Mouse (Mus musculus) embryonic facial prominence, embryonic 11.5 days (tissue): ENCODE results near the gene Txndc15. TPM values are rescaled to one million over a fixed set of nuclear protein-coding genes. Genes with fewer than 3 reads are reported as not detected.

Source experiments
- ATAC-seq: fragments of 200-750 bp; cut with Nextera tagmentation; replicated peaks from 2 replicates; pipeline ENCODE4 v1.8.0; 2017; ENCODE audit warnings: low read depth; ENCODE audit not compliant: insufficient number of reproducible peaks, low FRiP score, low TSS enrichment
- DNase-seq: peaks from one replicate; pipeline ENCODE4 v3.0.0-alpha.2; 2015; ENCODE audit warnings: low spot score
- H3K27ac ChIP-seq: fragments of 300-500 bp; sonication (generic); replicated peaks from 2 replicates; pipeline ENCODE4 v1.5.1; 2014; ENCODE audit warnings: mild to moderate bottlenecking, low read depth, low read length, control low read depth
- H3K27me3 ChIP-seq: fragments of 300-500 bp; sonication (generic); 2 replicates; pipeline ENCODE4 v1.6.1; 2014; ENCODE audit warnings: mild to moderate bottlenecking, low read length, moderate library complexity, mixed read lengths; ENCODE audit not compliant: control insufficient read depth, insufficient read depth
- H3K36me3 ChIP-seq: fragments of 300-500 bp; sonication (generic); replicated peaks from 2 replicates; pipeline ENCODE4 v1.6.1; 2014; ENCODE audit warnings: low read depth, mild to moderate bottlenecking, low read length, moderate library complexity, mixed read lengths; ENCODE audit not compliant: control insufficient read depth, insufficient read depth
- H3K4me1 ChIP-seq: fragments of 300-500 bp; sonication (generic); 2 replicates; pipeline ENCODE4 v1.6.1; 2014; ENCODE audit warnings: low read length, mixed read lengths; ENCODE audit not compliant: control insufficient read depth, insufficient read depth
- H3K4me2 ChIP-seq: fragments of 300-500 bp; sonication (generic); 2 replicates; pipeline ENCODE4 v1.6.1; 2014; ENCODE audit warnings: low read depth, mild to moderate bottlenecking, control low read depth, low read length, moderate library complexity
- H3K4me3 ChIP-seq: fragments of 300-500 bp; sonication (generic); 2 replicates; pipeline ENCODE4 v1.5.1; 2014; ENCODE audit warnings: low read depth, low read length, control low read depth
- H3K9ac ChIP-seq: fragments of 300-500 bp; sonication (generic); replicated peaks from 2 replicates; pipeline ENCODE4 v1.6.1; 2014; ENCODE audit warnings: mild to moderate bottlenecking, control low read depth, low read length
- H3K9me3 ChIP-seq: fragments of 300-500 bp; sonication (generic); replicated peaks from 2 replicates; pipeline ENCODE4 v1.6.1; 2016; ENCODE audit warnings: mild to moderate bottlenecking, low read length, inconsistent platforms, mixed read lengths; ENCODE audit not compliant: control insufficient read depth
- WGBS: fragments of 180-500 bp; shearing (Covaris S2); extraction: QIAGEN DNeasy Blood & Tissue Kit; methylation state at CpG from one replicate; pipeline ENCODE4 v1.1.7; 2014; 5-methylcytosine and 5-hydroxymethylcytosine counted together
- polyA plus RNA-seq: library from polyadenylated mRNA; unstranded; fragments of >200 nt; fragmentation: Nextera tagmentation; extraction: Ambion mirVana; gene quantifications from 2 replicates; pipeline ENCODE4 v1.2.1, GENCODE M21; 2014

Gene Txndc15
- polyA plus RNA-seq, 1 experiment from 2014 or later: 97.6 TPM

- Histone ChIP-seq H3K27ac (no peak overlapping the region), H3K9me3 (no peaks in the 10 kb centered on the region), H3K27me3 (no peaks in the 10 kb centered on the region), H3K36me3 (peaks cover 6% of the 10 kb centered on the region), H3K9ac (no peak overlapping the region), H3K4me1 (no peaks in the 10 kb centered on the region), H3K4me3 (no peak overlapping the region), H3K4me2 (no peak overlapping the region)
- ATAC-seq (no peak), DNase-seq (no peak)
- WGBS: 80% methylated on average over 8 of the region's 8 CpGs
Observed at GRCm38 (mm10) chr13:55721516-55721915, 7.1 kb downstream of the Txndc15 start.

- WGBS: 93% methylated on average over 2 of the region's 2 CpGs
- no peak overlapping the region for H3K4me3 ChIP-seq
- no peak overlapping the region for H3K9ac ChIP-seq
Observed at GRCm38 (mm10) chr13:55721995-55722394, 7.5 kb downstream of the Txndc15 start.

GRCm38 (mm10) chr13:55726598-55727119 lies 12.2 kb downstream of the Txndc15 start:
- H3K4me1 ChIP-seq: no peaks in the 10 kb centered on the region
- peaks cover 4% of the 10 kb centered on the region for H3K36me3 ChIP-seq
- H3K4me2 ChIP-seq: peak overlapping the region; percentile 64
- WGBS: 5% methylated on average over 4 of the region's 4 CpGs
- peak overlapping the region; percentile 92 for H3K27ac ChIP-seq
- H3K4me3 ChIP-seq: peak overlapping the region; percentile 51
- peak overlapping the region; percentile 78 for H3K9ac ChIP-seq
- no peaks in the 10 kb centered on the region for H3K9me3 ChIP-seq
- DNase-seq: no peak
- no peaks in the 10 kb centered on the region for H3K27me3 ChIP-seq
- ATAC-seq: no peak

More at GRCm38 (mm10) chr13:55721995-55722394, 7.5 kb downstream of the Txndc15 start:
- Histone ChIP-seq H3K36me3 (peaks cover 6% of the 10 kb centered on the region), H3K27ac (no peak overlapping the region), H3K4me2 (no peak overlapping the region), H3K9me3 (no peaks in the 10 kb centered on the region), H3K27me3 (no peaks in the 10 kb centered on the region), H3K4me1 (no peaks in the 10 kb centered on the region)
- no peak for ATAC-seq
- no peak for DNase-seq

GRCm38 (mm10) chr13:55727120-55727838 lies 12.8 kb downstream of the Txndc15 start, which contains the start of gene Pcbd2:
Gene Pcbd2 (plus strand): TSS chr13:55727368.
- H3K9ac ChIP-seq: peak within 1 kb of the TSS; percentile 78
- H3K9me3 ChIP-seq: no peaks in the 10 kb centered on the region
- WGBS: under 1% methylated on average over 68 of the region's 73 CpGs

GRCm38 (mm10) chr13:55727839-55728238 lies 13.4 kb downstream of the Txndc15 start:
- ATAC-seq (peak; percentile 54; the same call in 1 of the 2 replicates), DNase-seq (peak; percentile 84)
- Histone ChIP-seq H3K4me2 (peak overlapping the region; percentile 64), H3K4me1 (no peaks in the 10 kb centered on the region), H3K9me3 (no peaks in the 10 kb centered on the region), H3K27me3 (no peaks in the 10 kb centered on the region), H3K4me3 (peak overlapping the region; percentile 51), H3K9ac (peak overlapping the region; percentile 78), H3K36me3 (peaks cover 3% of the 10 kb centered on the region; the same call in 1 of the 2 replicates), H3K27ac (peak overlapping the region; percentile 92; the same call in 1 of the 2 replicates)
- WGBS: 4% methylated on average over 19 of the region's 19 CpGs

More at GRCm38 (mm10) chr13:55727120-55727838, 12.8 kb downstream of the Txndc15 start, which contains the start of gene Pcbd2:
- DNase-seq: peak; percentile 84
- H3K4me2 ChIP-seq: peak within 1 kb of the TSS; percentile 64
- H3K4me3 ChIP-seq: peak within 1 kb of the TSS; percentile 51
- peak within 1 kb of the TSS; percentile 92 for H3K27ac ChIP-seq
- no peaks in the 10 kb centered on the region for H3K4me1 ChIP-seq
- peak; percentile 91 for ATAC-seq
- peaks cover 3% of the 10 kb centered on the region; the same call in 1 of the 2 replicates for H3K36me3 ChIP-seq
- no peaks in the 10 kb centered on the region for H3K27me3 ChIP-seq

GRCm38 (mm10) chr13:55730716-55731115 lies 16.3 kb downstream of the Txndc15 start:
- 90% methylated on average over 7 of the region's 7 CpGs for WGBS
- Histone ChIP-seq H3K36me3 (no peaks in the 10 kb centered on the region), H3K4me3 (no peak overlapping the region), H3K27me3 (no peaks in the 10 kb centered on the region), H3K9ac (no peak overlapping the region), H3K4me1 (no peaks in the 10 kb centered on the region), H3K4me2 (no peak overlapping the region), H3K27ac (no peak overlapping the region), H3K9me3 (no peaks in the 10 kb centered on the region)
- ATAC-seq (no peak), DNase-seq (no peak)

- WGBS: 78% methylated on average over 2 of the region's 2 CpGs
Observed at GRCm38 (mm10) chr13:55732121-55732520, 17.7 kb downstream of the Txndc15 start.

More at GRCm38 (mm10) chr13:55732121-55732520, 17.7 kb downstream of the Txndc15 start:
- Histone ChIP-seq H3K4me1 (no peaks in the 10 kb centered on the region), H3K4me2 (no peak overlapping the region), H3K36me3 (no peaks in the 10 kb centered on the region), H3K9me3 (no peaks in the 10 kb centered on the region), H3K9ac (no peak overlapping the region), H3K4me3 (no peak overlapping the region), H3K27ac (no peak overlapping the region), H3K27me3 (no peaks in the 10 kb centered on the region)
- DNase-seq: no peak
- ATAC-seq: no peak
